Mouse (Mus musculus): ENCODE results near the gene Tmprss13.

DNA sequence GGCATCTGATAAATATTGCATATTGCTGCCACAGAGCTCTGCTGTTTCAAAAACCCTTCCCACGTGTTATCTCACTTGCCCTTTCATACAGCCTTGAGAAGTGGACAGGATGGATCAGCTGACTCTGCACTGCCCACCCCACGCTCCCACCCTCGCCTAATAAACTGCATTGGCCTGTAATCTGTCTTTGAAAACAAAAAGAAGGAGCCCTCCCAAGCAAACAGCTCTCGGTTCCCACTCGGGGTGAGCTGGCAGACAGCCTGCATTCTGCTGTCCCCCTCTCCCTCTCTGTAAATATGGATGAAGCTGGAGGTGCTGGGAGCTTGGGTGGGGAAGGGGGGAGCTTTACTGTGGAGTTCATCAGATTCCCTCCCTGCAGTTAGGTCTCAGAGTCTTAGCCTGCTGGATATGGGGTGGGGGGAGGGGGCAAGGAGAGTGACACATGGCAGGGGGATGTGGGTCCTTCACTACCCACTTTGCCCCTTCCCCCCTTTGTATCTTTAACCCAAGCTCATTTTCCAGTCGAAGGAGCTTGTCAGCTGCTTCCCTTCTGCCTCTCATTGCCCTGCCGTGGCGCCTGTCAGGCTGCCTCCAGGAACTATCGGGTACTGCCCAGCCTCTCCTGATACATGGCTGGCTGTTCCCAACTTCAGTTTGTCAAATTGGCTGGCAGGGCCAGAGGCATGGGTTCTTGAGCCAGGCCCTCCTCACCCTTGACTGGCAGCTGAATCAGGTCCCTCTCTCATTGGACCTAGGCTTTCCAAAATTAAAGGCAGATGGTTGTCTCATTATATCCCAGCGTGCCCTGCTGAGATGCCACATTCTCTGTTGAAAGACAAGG, 61.7 kb downstream of the Tmprss13 start:
- TF ChIP-seq CTCF (IDR thresholded peaks at IDR 0.05; ENCODE audit: borderline replicate concordance, insufficient read depth, low read length): no peak
- TF ChIP-seq POLR2A (IDR thresholded peaks at IDR 0.05; ENCODE audit: low read depth, low read length): no peak

Data from embryonic fibroblast, embryonic 13.5 days (primary cell).